Mouse (Mus musculus) limb, embryonic 15.5 days (tissue): ENCODE data around the gene Copb1. TPM values are rescaled to one million over a fixed set of nuclear protein-coding genes. Genes with fewer than 3 reads are reported as not detected.
"Not testable (repeated sequence)": the region's sequence is repeated elsewhere in the genome, so short reads cannot be mapped to it uniquely, and the experiment has no call there.

Experiments
- ATAC-seq: fragments of 200-750 bp; cut with Nextera tagmentation; 2 replicates; pipeline ENCODE4 v1.8.0; 2017; ENCODE audit warnings: low read depth, moderate TSS enrichment; ENCODE audit not compliant: insufficient number of reproducible peaks, low FRiP score, low TSS enrichment
- H3K27ac ChIP-seq: fragments of 300-500 bp; sonication (generic); 2 replicates; pipeline ENCODE4 v1.5.1; 2015; ENCODE audit warnings: moderate library complexity, mild to moderate bottlenecking, inconsistent platforms
- H3K27me3 ChIP-seq: fragments of 300-500 bp; sonication (generic); 2 replicates; pipeline ENCODE4 v1.6.1; 2015; ENCODE audit warnings: inconsistent platforms
- H3K36me3 ChIP-seq: fragments of 300-500 bp; sonication (generic); 2 replicates; pipeline ENCODE4 v1.6.1; 2015; ENCODE audit warnings: inconsistent platforms
- H3K4me1 ChIP-seq: fragments of 300-500 bp; sonication (generic); 2 replicates; pipeline ENCODE4 v1.6.1; 2015; ENCODE audit warnings: inconsistent platforms
- H3K4me2 ChIP-seq: fragments of 300-500 bp; sonication (generic); 2 replicates; pipeline ENCODE4 v1.6.1; 2015; ENCODE audit warnings: mild to moderate bottlenecking, inconsistent platforms
- H3K4me3 ChIP-seq: fragments of 300-500 bp; sonication (generic); 2 replicates; pipeline ENCODE4 v1.5.1; 2015; ENCODE audit warnings: mild to moderate bottlenecking, inconsistent platforms
- H3K9ac ChIP-seq: fragments of 300-500 bp; sonication (generic); 2 replicates; pipeline ENCODE4 v1.6.1; 2015; ENCODE audit warnings: inconsistent platforms
- H3K9me3 ChIP-seq: fragments of 300-500 bp; sonication (generic); 2 replicates; pipeline ENCODE4 v1.6.1; 2016; ENCODE audit warnings: inconsistent platforms
- WGBS: fragments of 180-500 bp; shearing (Covaris S2); methylation state at CpG from one replicate; pipeline ENCODE4 v1.1.7; 2015; 5-methylcytosine and 5-hydroxymethylcytosine counted together
- polyA plus RNA-seq: library from polyadenylated mRNA; unstranded; fragments of >200 nt; fragmentation: Nextera tagmentation; extraction: Ambion mirVana; gene quantifications from 2 replicates; pipeline ENCODE4 v1.2.1, GENCODE M21; 2015

The Copb1 gene
- polyA plus RNA-seq, 1 experiment from 2014 or later = 143 TPM

GRCm38 (mm10) chr7:114213537-114213936, 41.0 kb downstream of the Copb1 start:
- 53% methylated on average over 2 of the region's 2 CpGs for WGBS
- no peak for ATAC-seq
- H3K4me1 ChIP-seq = no peaks in the 10 kb centered on the region
- no peaks in the 10 kb centered on the region for H3K27me3 ChIP-seq
- no peak overlapping the region for H3K4me2 ChIP-seq
- no peaks in the 10 kb centered on the region for H3K9me3 ChIP-seq
- no peak overlapping the region for H3K27ac ChIP-seq
- H3K9ac ChIP-seq = no peak overlapping the region
- peaks cover 45% of the 10 kb centered on the region for H3K36me3 ChIP-seq
- H3K4me3 ChIP-seq = no peak overlapping the region

GRCm38 (mm10) chr7:114210618-114211017, 43.9 kb downstream of the Copb1 start:
- Histone ChIP-seq H3K4me1 (no peaks in the 10 kb centered on the region), H3K36me3 (peaks cover 29% of the 10 kb centered on the region), H3K9me3 (no peaks in the 10 kb centered on the region), H3K4me3 (no peak overlapping the region), H3K27me3 (no peaks in the 10 kb centered on the region), H3K4me2 (no peak overlapping the region), H3K9ac (no peak overlapping the region), H3K27ac (no peak overlapping the region)
- no peak for ATAC-seq
- WGBS = 80% methylated on average over 3 of the region's 3 CpGs

GRCm38 (mm10) chr7:114209841-114210240, 44.7 kb downstream of the Copb1 start:
- ATAC-seq = no peak
- H3K27ac ChIP-seq = no peak overlapping the region
- WGBS = 92% methylated on average over 1 of the region's 1 CpGs

GRCm38 (mm10) chr7:114203491-114204359, 50.8 kb downstream of the Copb1 start:
- no peak overlapping the region for H3K4me2 ChIP-seq
- H3K9me3 ChIP-seq = no peaks in the 10 kb centered on the region
- WGBS = 41% methylated on average over 9 of the region's 9 CpGs
- no peak overlapping the region for H3K9ac ChIP-seq
- no peaks in the 10 kb centered on the region for H3K36me3 ChIP-seq
- no peak overlapping the region for H3K27ac ChIP-seq
- H3K4me3 ChIP-seq = no peak overlapping the region
- ATAC-seq = no peak
- H3K4me1 ChIP-seq = 0 out of 2 replicates have a peak, but pooled peaks cover 4% of the 10 kb centered on the region
- H3K27me3 ChIP-seq = no peaks in the 10 kb centered on the region

More at GRCm38 (mm10) chr7:114209841-114210240, 44.7 kb downstream of the Copb1 start:
- Histone ChIP-seq H3K36me3 (peaks cover 25% of the 10 kb centered on the region), H3K9me3 (no peaks in the 10 kb centered on the region), H3K4me2 (no peak overlapping the region), H3K4me3 (no peak overlapping the region), H3K27me3 (no peaks in the 10 kb centered on the region), H3K9ac (no peak overlapping the region), H3K4me1 (no peaks in the 10 kb centered on the region)

GRCm38 (mm10) chr7:114202972-114203404, 51.5 kb downstream of the Copb1 start:
- H3K4me1 ChIP-seq = 0 out of 2 replicates have a peak, but pooled peaks cover 4% of the 10 kb centered on the region
- H3K4me2 ChIP-seq = no peak overlapping the region
- WGBS = 69% methylated on average over 5 of the region's 5 CpGs
- no peaks in the 10 kb centered on the region for H3K27me3 ChIP-seq
- no peak overlapping the region for H3K4me3 ChIP-seq
- H3K27ac ChIP-seq = no peak overlapping the region
- H3K36me3 ChIP-seq = no peaks in the 10 kb centered on the region
- ATAC-seq = no peak
- H3K9ac ChIP-seq = no peak overlapping the region
- no peaks in the 10 kb centered on the region for H3K9me3 ChIP-seq

- no peak overlapping the region for H3K4me2 ChIP-seq
- no peak overlapping the region for H3K27ac ChIP-seq
- H3K4me3 ChIP-seq = no peak overlapping the region
- WGBS = 74% methylated on average over 2 of the region's 2 CpGs
- ATAC-seq = no peak
- H3K9ac ChIP-seq = no peak overlapping the region
- H3K27me3 ChIP-seq = no peaks in the 10 kb centered on the region
- no peaks in the 10 kb centered on the region for H3K36me3 ChIP-seq
- 0 out of 2 replicates have a peak, but pooled peaks cover 4% of the 10 kb centered on the region for H3K4me1 ChIP-seq
- H3K9me3 ChIP-seq = no peaks in the 10 kb centered on the region
These were observed 53.9 kb downstream of the Copb1 start for GRCm38 (mm10) chr7:114200651-114201050.

- no peak overlapping the region for H3K4me2 ChIP-seq
- H3K36me3 ChIP-seq = no peaks in the 10 kb centered on the region
- no peak overlapping the region for H3K9ac ChIP-seq
- no peak for ATAC-seq
- H3K4me1 ChIP-seq = 0 out of 2 replicates have a peak, but pooled peaks cover 4% of the 10 kb centered on the region
- no peaks in the 10 kb centered on the region for H3K27me3 ChIP-seq
- H3K27ac ChIP-seq = no peak overlapping the region
- 56% methylated on average over 3 of the region's 3 CpGs for WGBS
- H3K4me3 ChIP-seq = no peak overlapping the region
- H3K9me3 ChIP-seq = no peaks in the 10 kb centered on the region
These were observed 54.9 kb downstream of the Copb1 start for GRCm38 (mm10) chr7:114199428-114200110.

GRCm38 (mm10) chr7:114198252-114198651, 56.3 kb downstream of the Copb1 start:
- Histone ChIP-seq H3K36me3 (no peaks in the 10 kb centered on the region), H3K4me3 (no peak overlapping the region), H3K4me1 (0 out of 2 replicates have a peak, but pooled peaks cover 4% of the 10 kb centered on the region), H3K27ac (no peak overlapping the region), H3K9ac (no peak overlapping the region), H3K9me3 (no peaks in the 10 kb centered on the region), H3K27me3 (no peaks in the 10 kb centered on the region), H3K4me2 (no peak overlapping the region)
- ATAC-seq = no peak
- 88% methylated on average over 1 of the region's 1 CpGs for WGBS

GRCm38 (mm10) chr7:114196588-114196987, 57.9 kb downstream of the Copb1 start:
- not testable (repeated sequence) for H3K9me3 ChIP-seq, ATAC-seq, H3K27me3 ChIP-seq, H3K9ac ChIP-seq, H3K36me3 ChIP-seq, H3K4me1 ChIP-seq, H3K4me3 ChIP-seq, H3K27ac ChIP-seq, H3K4me2 ChIP-seq
- WGBS = 80% methylated on average over 2 of the region's 2 CpGs

GRCm38 (mm10) chr7:114194788-114195187, 59.7 kb downstream of the Copb1 start:
- WGBS = 85% methylated on average over 2 of the region's 2 CpGs
- not testable (repeated sequence) for H3K27ac ChIP-seq, H3K27me3 ChIP-seq, H3K4me2 ChIP-seq, H3K9me3 ChIP-seq, ATAC-seq, H3K9ac ChIP-seq, H3K4me1 ChIP-seq, H3K4me3 ChIP-seq, H3K36me3 ChIP-seq

GRCm38 (mm10) chr7:114194224-114194623, 60.3 kb downstream of the Copb1 start:
- Histone ChIP-seq H3K9ac (no peak overlapping the region), H3K27ac (no peak overlapping the region), H3K27me3 (no peaks in the 10 kb centered on the region), H3K4me3 (no peak overlapping the region), H3K4me2 (no peak overlapping the region), H3K9me3 (no peaks in the 10 kb centered on the region), H3K36me3 (no peaks in the 10 kb centered on the region), H3K4me1 (no peaks in the 10 kb centered on the region)
- 68% methylated on average over 4 of the region's 4 CpGs for WGBS
- no peak for ATAC-seq
